Mouse (Mus musculus): ENCODE measurements around the gene Zfp148.

Zfp148 gene

GRCm38 (mm10) chr16:33379944-33380881, at the start of gene Zfp148:
Gene Zfp148, plus strand, starts transcription at chr16:33380836.
- peak; percentile 99 for DNase-seq

- no peak for DNase-seq
Measured at GRCm38 (mm10) chr16:33333015-33333414, 47.6 kb upstream of the Zfp148 start.

- DNase-seq, result peak; percentile 97
Measured at GRCm38 (mm10) chr16:33337177-33337576, 43.5 kb upstream of the Zfp148 start.

- DNase-seq, result no peak
Measured at GRCm38 (mm10) chr16:33337681-33338080, 43.0 kb upstream of the Zfp148 start.

- no peak for DNase-seq
Measured at GRCm38 (mm10) chr16:33338492-33338891, 42.1 kb upstream of the Zfp148 start.

- no peak for DNase-seq
Measured at GRCm38 (mm10) chr16:33339476-33339875, 41.2 kb upstream of the Zfp148 start.

GRCm38 (mm10) chr16:33342356-33342755, 38.3 kb upstream of the Zfp148 start:
- DNase-seq, result no peak

GRCm38 (mm10) chr16:33343106-33343505, 37.5 kb upstream of the Zfp148 start:
- no peak for DNase-seq

GRCm38 (mm10) chr16:33343601-33344000, 37.0 kb upstream of the Zfp148 start:
- DNase-seq, result no peak

- DNase-seq, result no peak
Measured at GRCm38 (mm10) chr16:33344379-33344778, 36.3 kb upstream of the Zfp148 start.

- peak; percentile 91 for DNase-seq
Measured at GRCm38 (mm10) chr16:33344875-33345274, 35.8 kb upstream of the Zfp148 start.

- DNase-seq, result no peak
Measured at GRCm38 (mm10) chr16:33346376-33346775, 34.3 kb upstream of the Zfp148 start.

GRCm38 (mm10) chr16:33347134-33347533, 33.5 kb upstream of the Zfp148 start:
- no peak for DNase-seq

- no peak for DNase-seq
Measured at GRCm38 (mm10) chr16:33357805-33358204, 22.8 kb upstream of the Zfp148 start.

GRCm38 (mm10) chr16:33365772-33366171, 14.9 kb upstream of the Zfp148 start:
- no peak for DNase-seq

- DNase-seq, result peak; percentile 69
Measured at GRCm38 (mm10) chr16:33368632-33369031, 12.0 kb upstream of the Zfp148 start.

- peak; percentile 57 for DNase-seq
Measured at GRCm38 (mm10) chr16:33370836-33371235, 9.8 kb upstream of the Zfp148 start.

- DNase-seq, result peak; percentile 70
Measured at GRCm38 (mm10) chr16:33372611-33373010, 8.0 kb upstream of the Zfp148 start.

- DNase-seq, result peak; percentile 71
Measured at GRCm38 (mm10) chr16:33373326-33373725, 7.3 kb upstream of the Zfp148 start.

- peak; percentile 56 for DNase-seq
Measured at GRCm38 (mm10) chr16:33376266-33376665, 4.4 kb upstream of the Zfp148 start.

- no peak for DNase-seq
Measured at GRCm38 (mm10) chr16:33379219-33379943, 1.3 kb upstream of the Zfp148 start.

GRCm38 (mm10) chr16:33380882-33381613, 412 bp downstream of the Zfp148 start:
- DNase-seq, result peak; percentile 93

GRCm38 (mm10) chr16:33381614-33382245, 1.1 kb downstream of the Zfp148 start:
- peak; percentile 86 for DNase-seq

Measured in heart, adult 11 months (tissue).